9 mouse cellular contexts compared by ENCODE assay signal in the genomic region with DNA sequence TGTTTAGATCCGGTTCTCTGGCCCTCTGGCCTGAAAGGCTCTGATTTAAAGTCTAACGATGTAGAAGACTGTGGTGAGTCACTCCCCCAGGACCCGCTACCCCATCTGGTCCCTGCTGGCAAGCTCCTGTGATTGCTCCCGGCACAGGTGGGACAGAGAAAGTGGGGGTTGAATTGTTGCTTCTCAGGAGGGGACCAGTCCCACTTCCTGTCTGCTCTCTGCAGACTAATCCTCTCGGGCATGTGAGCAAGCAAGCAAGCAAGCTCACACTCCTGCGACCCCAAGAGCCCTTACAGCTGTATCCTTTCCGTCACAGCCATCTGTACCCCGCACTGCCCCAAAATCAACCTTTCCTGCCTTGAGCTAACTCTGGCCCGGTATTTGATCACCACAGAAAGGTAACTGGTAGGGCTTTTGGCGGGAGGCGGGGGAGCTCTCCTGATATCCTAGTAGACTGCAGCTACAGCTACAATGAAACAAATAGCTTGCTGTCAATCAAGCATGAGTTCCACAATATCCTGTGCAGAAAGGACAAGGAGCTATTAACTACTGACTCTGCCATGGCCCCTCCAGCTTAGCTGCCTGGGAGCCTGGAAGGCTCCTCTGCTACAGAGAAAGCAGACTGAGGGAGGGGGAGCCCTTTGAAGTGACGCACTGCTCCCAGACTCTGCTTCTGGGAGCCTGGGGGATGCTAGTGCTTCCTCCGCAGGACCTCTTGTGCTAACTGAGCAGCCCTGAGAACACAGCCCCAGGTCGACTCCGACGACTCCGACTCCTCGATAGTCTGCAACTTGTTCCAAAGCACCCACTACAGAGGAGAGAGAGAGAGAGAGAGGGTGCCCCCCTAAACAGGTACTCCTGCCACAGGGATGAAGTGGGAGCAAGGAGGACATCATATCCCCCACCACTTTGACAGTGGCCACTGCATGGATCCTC.
DNase-seq lines count a peak whose midpoint lies in the region; ATAC-seq and TF ChIP-seq lines count a peak whose summit lies in the region.
"Had no signal": no experiment of that assay in that cellular context is flagged by ENCODE, and none has a peak within 500 bp of the region (broad histone marks: within the 10 kb centered on the region; RNA-seq: fewer than 3 reads in every experiment).

No protein-coding gene starts in this region.

- H3K4me2 ChIP-seq in heart, embryonic 13.5 days, result peak overlapping the region; percentile 60
- H3K4me2 ChIP-seq in forebrain, postnatal 0 days (ENCODE audit: low read depth), result no peak overlapping the region
- H3K4me2 ChIP-seq in midbrain, embryonic 14.5 days (ENCODE audit: low read length), result peak overlapping the region; percentile 32

- H3K36me3 ChIP-seq in heart, embryonic 13.5 days, result no peaks in the 10 kb centered on the region
- no peaks in the 10 kb centered on the region for H3K36me3 ChIP-seq in forebrain, postnatal 0 days (ENCODE audit: insufficient read depth)
- no peaks in the 10 kb centered on the region for H3K36me3 ChIP-seq in midbrain, embryonic 14.5 days (ENCODE audit: control insufficient read depth, insufficient read depth, low read length)
- H3K36me3 ChIP-seq: liver, embryonic 13.5 days had no signal

- H3K27ac ChIP-seq in heart, embryonic 13.5 days (replicated peaks), result peak overlapping the region; percentile 91
- peak overlapping the region; percentile 37 for H3K27ac ChIP-seq in forebrain, postnatal 0 days (ENCODE audit: low read depth, low read length)
- H3K27ac ChIP-seq in midbrain, embryonic 14.5 days (replicated peaks; ENCODE audit: low read depth, low read length), result peak overlapping the region; percentile 61

- DNase-seq in heart, postnatal 14 days, result no peak
- DNase-seq in MN1 (ENCODE audit: low spot score), result peak; percentile 62
- DNase-seq in forebrain, postnatal 0 days, result peak; percentile 41
- DNase-seq in midbrain, embryonic 14.5 days, result peak; percentile 70
- no peak for DNase-seq in urinary bladder, adult 18-20 months (ENCODE audit: low spot score in 2 of 2)
- no peak for DNase-seq in adrenal gland, adult 18-20 months (ENCODE audit: low spot score in 2 of 2)
- DNase-seq: liver, embryonic 13.5 days had no signal

- 17% methylated on average over 18 of the region's 18 CpGs for WGBS in heart, embryonic 13.5 days
- WGBS in forebrain, postnatal 0 days, result 8% methylated on average over 18 of the region's 18 CpGs
- WGBS in midbrain, embryonic 14.5 days, result 2% methylated on average over 18 of the region's 18 CpGs

- H3K4me1 ChIP-seq in heart, embryonic 13.5 days, result peaks cover 81% of the 10 kb centered on the region
- H3K4me1 ChIP-seq in forebrain, postnatal 0 days (ENCODE audit: insufficient read depth), result peaks cover 34% of the 10 kb centered on the region
- peaks cover 64% of the 10 kb centered on the region for H3K4me1 ChIP-seq in midbrain, embryonic 14.5 days (ENCODE audit: control insufficient read depth, insufficient read depth, low read length)

- no peak for ATAC-seq in heart, embryonic 13.5 days (ENCODE audit: extremely low read depth, insufficient number of reproducible peaks, low FRiP score, low TSS enrichment)
- ATAC-seq in forebrain, postnatal 0 days, result peak; percentile 7; the same call in 1 of the 2 replicates
- ATAC-seq in midbrain, embryonic 14.5 days (ENCODE audit: low FRiP score, low TSS enrichment), result peak; percentile 36; the same call in 1 of the 2 replicates
- no peak for ATAC-seq in inflammation-experienced regulatory T-cells, adult 6 months

- H3K9ac ChIP-seq in heart, embryonic 13.5 days, result peak overlapping the region; percentile 63
- peak overlapping the region; percentile 11; the same call in 1 of the 2 replicates for H3K9ac ChIP-seq in forebrain, postnatal 0 days
- H3K9ac ChIP-seq in midbrain, embryonic 14.5 days (replicated peaks; ENCODE audit: low read length), result peak overlapping the region; percentile 29; the same call in 1 of the 2 replicates

- TF ChIP-seq CTCF in forebrain, postnatal 0 days (IDR thresholded peaks at IDR 0.05; ENCODE audit: low read depth), result no peak

- no peak overlapping the region for H3K4me3 ChIP-seq in heart, embryonic 13.5 days
- no peak overlapping the region for H3K4me3 ChIP-seq in forebrain, postnatal 0 days (ENCODE audit: low read depth, low read length)
- no peak overlapping the region for H3K4me3 ChIP-seq in midbrain, embryonic 14.5 days (replicated peaks; ENCODE audit: low read depth, low read length)

- peaks cover 16% of the 10 kb centered on the region; the same call in 1 of the 2 replicates for H3K27me3 ChIP-seq in heart, embryonic 13.5 days (replicated peaks)
- H3K27me3 ChIP-seq in forebrain, postnatal 0 days (ENCODE audit: insufficient read depth, low read length), result no peaks in the 10 kb centered on the region
- no peaks in the 10 kb centered on the region; the same call in 1 of the 2 replicates for H3K27me3 ChIP-seq in midbrain, embryonic 14.5 days (ENCODE audit: control insufficient read depth, insufficient read depth, low read length)

- no peaks in the 10 kb centered on the region for H3K9me3 ChIP-seq in heart, embryonic 13.5 days
- H3K9me3 ChIP-seq in forebrain, postnatal 0 days (ENCODE audit: low read length), result no peaks in the 10 kb centered on the region
- H3K9me3 ChIP-seq in midbrain, embryonic 14.5 days (ENCODE audit: control insufficient read depth, low read length), result no peaks in the 10 kb centered on the region
- H3K9me3 ChIP-seq: liver, embryonic 13.5 days had no signal

- intact Hi-C loops in heart, postnatal 14 days (cut with DNase I), result loop anchor here (5.0 kb wide), 1 partner anchor 81 kb away; a partner anchor contains a TSS

Comparison
In these comparisons a context has a peak if more than half of its experiments do, and no peak if none do; other contexts are left out.
1. ATAC-seq: peak in forebrain, postnatal 0 days (single experiment) and midbrain, embryonic 14.5 days (single experiment); none in heart, embryonic 13.5 days (single experiment) and inflammation-experienced regulatory T-cells, adult 6 months (single experiment).
2. H3K27ac ChIP-seq: peak in every context shown above with its lines; median percentile 91 in heart, embryonic 13.5 days; 61 in midbrain, embryonic 14.5 days; 37 in forebrain, postnatal 0 days.
3. H3K9ac ChIP-seq: peak in every context shown above with its lines; median percentile 63 in heart, embryonic 13.5 days; 29 in midbrain, embryonic 14.5 days; 11 in forebrain, postnatal 0 days.
4. DNase-seq: peak in MN1 (single experiment), forebrain, postnatal 0 days (single experiment) and midbrain, embryonic 14.5 days (single experiment); none in heart, postnatal 14 days (0 of 2), urinary bladder, adult 18-20 months (0 of 2) and adrenal gland, adult 18-20 months (0 of 2).